Mouse (Mus musculus) layer of hippocampus, postnatal 36 days (tissue): ENCODE results near the gene Erc2. TPM values are rescaled to one million over a fixed set of nuclear protein-coding genes. Genes with fewer than 3 reads are reported as not detected.

ENCODE experiments used
- DNase-seq, 2 experiments: peaks; one replicate each; pipeline ENCODE4 v3.0.0; 2022
- total RNA-seq, 2 experiments: library from RNA; stranded (reverse); gene quantifications; 2 replicates each; pipeline ENCODE4 v1.2.3; 2021

The Erc2 gene
- total RNA-seq, 2 experiments from 2014 or later, result 221 to 266 TPM

- no peak for DNase-seq
These were observed 45.0 kb downstream of the Erc2 start for GRCm38 (mm10) chr14:27667016-27667852.

- DNase-seq, result no peak
These were observed 45.9 kb downstream of the Erc2 start for GRCm38 (mm10) chr14:27668151-27668550.

DNA sequence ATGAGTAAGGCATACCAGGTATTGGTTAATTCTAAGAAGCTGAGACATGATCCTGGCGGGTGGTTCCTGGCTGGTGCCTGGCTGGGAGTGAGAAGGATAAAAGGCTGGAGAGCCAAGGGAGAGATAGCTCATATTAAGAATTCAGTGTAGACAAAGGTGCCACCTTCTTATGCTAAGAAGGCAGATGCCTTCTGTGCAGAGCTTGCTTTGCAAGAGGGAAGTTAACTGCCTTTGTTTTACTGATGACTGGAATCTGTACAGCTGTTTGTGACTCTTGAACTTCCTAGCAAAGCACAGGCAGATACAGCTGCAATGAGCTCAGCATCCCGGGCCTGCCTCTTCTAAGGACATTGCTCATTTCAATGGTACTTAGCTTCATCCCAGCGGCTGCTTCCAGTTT, 47.7 kb downstream of the Erc2 start:
- no peak for DNase-seq

GRCm38 (mm10) chr14:27672761-27673160, 50.5 kb downstream of the Erc2 start:
- peak; percentile 41 to 48 for DNase-seq

GRCm38 (mm10) chr14:27674096-27674495, 51.9 kb downstream of the Erc2 start:
- DNase-seq, result no peak

- no peak for DNase-seq
These were observed 52.3 kb downstream of the Erc2 start for GRCm38 (mm10) chr14:27674561-27674960.

DNA sequence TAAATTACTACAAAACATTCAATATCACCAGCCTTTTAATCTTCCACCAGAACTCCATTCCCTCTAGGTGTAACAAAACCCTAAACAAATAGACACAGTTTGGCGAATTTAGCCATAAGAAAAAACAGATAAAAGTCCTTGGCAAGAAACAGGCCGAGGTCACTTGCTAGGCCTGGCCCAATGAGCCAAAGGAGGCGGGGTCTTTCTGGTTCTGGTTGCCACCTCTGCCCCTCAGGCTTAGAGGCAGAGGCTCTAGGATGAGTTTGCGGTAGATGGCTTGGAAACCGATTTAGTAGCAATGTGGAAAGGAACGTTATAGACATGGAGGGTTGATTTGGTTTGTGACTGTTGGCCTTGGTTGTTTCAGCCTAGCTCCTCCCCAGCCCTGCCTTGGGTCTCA, 52.8 kb downstream of the Erc2 start:
- no peak for DNase-seq

DNA sequence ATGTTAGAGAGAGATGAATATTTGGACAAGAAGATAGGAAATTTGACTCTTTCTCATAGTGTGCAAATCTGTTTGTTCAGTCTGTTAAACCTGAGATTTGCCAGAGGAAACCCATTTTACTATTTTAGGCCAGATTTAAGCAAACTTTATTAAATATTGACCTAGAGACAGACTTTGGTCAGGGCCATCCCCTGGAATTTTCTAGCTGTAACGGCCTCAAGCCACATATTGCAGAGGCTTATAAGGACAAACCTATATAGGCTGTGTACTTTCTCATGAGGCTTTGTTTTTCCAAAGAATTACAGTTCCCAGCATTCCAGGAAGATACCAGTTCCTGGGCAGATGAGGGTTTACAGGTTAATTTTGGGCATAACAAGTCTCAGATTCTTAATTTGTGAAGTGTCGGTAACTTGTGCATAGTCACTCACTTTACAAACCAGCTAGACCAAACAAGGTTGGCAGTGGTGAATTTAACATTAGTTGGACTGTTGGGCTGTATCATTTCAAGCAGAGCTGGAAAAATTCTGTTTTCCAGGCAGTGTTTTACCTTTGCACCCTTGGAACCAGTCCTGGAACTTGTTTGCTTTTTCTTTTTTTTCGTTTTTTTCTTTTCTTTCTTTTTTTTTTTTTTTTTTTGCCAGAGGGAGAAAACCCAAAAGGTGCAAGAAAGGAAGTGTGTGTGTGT, 60.3 kb downstream of the Erc2 start:
- DNase-seq, result no peak

GRCm38 (mm10) chr14:27695781-27696180, 73.6 kb downstream of the Erc2 start:
- DNase-seq, result no peak

DNA sequence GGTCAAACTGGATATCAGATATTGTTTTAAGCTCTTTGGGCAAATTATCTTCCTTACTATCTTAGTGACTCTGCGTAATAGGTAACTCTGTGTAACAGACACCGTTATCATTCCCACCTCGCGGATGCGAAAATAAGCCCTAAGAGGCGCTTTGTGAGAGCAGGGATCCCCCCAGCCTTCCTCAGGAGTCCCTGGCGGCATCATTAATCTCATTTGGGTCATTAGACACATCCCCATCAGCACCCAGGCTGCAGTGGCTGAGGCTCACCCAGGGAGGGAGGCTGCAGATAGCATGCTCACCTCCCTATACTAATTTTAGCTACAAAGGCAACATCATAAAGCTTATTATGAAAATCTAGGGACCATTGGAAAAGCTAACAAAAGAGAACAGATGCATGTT, 95.1 kb downstream of the Erc2 start:
- no peak for DNase-seq

DNA sequence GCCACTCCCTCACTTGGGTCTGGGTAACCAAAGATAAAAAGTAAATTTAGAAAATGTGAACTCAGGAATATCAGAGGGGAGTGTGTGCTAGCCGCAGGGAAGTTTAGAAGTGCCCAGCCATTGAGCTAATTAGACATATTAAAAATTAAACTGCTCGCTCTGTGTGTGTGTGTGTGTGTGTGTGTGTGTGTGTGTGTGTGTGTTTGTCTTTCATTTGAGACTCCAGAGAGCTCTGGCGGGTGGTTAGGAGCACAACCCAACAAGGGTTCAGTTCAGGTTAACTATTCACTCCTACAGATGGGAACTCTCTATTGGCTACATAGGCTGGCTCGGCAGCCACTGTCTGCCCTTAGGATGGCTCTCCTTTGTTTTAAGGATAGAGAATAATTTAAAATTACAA, 97.4 kb downstream of the Erc2 start:
- no peak for DNase-seq

DNA sequence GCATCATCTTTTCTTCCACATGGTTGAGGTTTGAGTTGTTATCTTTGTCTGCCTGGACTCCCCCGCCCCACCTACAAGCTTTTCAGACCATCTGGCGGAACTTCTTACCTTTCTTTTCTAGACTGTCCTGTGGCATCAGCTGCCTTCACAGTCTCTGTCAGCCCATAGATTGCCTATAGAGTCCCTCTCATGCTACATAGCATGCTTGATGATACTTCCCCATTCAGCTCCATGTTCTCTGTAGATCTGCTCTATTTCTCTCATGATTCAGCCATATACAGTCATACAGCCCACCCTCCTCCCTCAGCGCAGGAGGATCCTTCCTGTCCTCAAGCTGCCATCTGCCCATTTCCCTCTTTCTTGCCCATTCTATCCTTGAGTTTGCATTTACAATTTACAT, 98.7 kb downstream of the Erc2 start:
- DNase-seq, result no peak

GRCm38 (mm10) chr14:27721759-27722158, 99.5 kb downstream of the Erc2 start:
- no peak for DNase-seq

DNA sequence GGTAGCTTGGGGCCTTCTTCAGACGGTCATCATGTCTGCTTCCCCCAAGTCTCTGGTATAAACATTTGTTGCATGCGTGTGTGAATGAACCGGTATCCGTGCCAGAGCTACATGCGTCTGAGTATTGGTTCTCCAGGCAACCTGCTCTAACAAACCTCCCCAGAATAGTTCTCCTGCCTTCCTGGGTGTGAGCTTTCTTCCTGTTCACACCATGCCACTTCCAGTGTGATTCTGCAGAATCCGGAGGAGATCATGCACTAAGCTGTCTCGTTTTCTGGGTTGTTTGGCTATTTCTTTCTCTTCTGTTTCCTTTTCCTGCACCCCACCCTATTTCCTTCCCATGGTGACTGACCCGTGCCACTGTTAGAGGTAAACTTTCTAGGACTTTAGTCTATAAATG, 105.3 kb downstream of the Erc2 start:
- DNase-seq, result no peak

- no peak for DNase-seq
These were observed 108.9 kb downstream of the Erc2 start for GRCm38 (mm10) chr14:27731086-27731485.

DNA sequence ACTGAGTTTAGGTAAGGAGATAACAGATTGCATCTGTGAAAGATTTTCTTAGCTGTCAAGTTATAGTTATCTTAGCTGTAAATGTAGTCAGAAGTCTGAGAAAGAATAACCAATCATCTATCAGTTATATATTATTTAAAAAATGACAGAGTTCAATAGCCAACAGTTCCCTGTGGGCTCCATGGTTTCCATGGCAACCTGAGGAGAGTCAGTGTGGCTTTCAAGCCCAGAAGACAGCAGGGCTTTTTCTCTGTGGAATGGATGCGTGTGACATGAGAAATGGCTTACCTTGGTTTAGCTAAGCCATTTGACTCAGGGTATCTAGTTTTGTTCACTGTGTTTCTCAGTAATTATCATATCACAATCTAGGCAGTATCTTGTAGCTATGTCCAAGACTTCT, 117.2 kb downstream of the Erc2 start:
- DNase-seq, result no peak

GRCm38 (mm10) chr14:27741248-27741916, 119.2 kb downstream of the Erc2 start:
- peak; percentile 67 to 68 for DNase-seq

- no peak for DNase-seq
These were observed 132.1 kb downstream of the Erc2 start for GRCm38 (mm10) chr14:27754340-27754739.

DNA sequence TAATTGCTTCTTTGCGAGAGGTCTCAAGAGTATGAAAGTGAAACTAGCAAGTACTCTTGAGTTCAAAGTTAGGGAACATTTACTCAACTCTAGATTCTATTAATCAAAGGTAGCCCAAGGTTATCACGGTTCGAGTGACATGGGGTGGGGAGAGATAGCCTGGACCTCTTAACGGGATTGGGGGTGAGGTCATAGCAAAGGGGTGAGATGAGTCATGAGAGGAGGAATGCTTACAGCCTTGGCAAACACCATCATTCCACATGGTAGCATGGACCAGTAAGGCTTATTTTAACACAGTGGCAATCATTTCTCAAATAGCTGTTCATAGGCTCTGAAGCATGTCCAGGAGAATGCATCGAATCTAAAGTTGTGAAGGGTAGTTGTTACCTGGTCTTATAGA, 134.7 kb downstream of the Erc2 start:
- DNase-seq, result no peak

GRCm38 (mm10) chr14:27758230-27758629, 136.0 kb downstream of the Erc2 start:
- no peak for DNase-seq

DNA sequence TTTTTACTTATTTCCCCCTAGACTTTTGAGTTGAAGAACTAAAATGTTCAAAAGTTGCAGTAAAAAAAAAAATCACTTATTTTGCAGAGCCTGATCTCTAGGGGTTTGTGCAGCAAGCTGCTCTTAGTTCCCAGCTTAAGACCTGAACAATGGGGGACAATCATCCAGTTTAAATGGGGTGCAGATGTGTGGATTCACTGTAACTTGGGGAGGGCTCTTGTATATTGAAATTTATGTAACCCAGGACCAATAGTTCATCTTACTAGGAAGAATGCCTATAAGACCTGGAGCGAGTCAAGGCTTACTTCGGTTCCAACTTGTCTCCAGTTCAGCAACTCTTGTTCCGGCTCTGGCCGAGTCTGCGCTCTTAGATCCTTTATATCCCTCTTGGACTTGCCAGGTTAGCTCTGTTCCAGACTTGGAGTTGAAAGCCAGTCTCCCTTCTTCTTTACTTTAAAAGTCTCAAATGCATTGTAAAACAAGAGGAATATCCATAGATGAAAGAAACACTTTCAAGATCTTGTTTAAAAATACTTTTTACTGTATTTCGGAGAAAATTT, 136.9 kb downstream of the Erc2 start:
- DNase-seq, result no peak

DNA sequence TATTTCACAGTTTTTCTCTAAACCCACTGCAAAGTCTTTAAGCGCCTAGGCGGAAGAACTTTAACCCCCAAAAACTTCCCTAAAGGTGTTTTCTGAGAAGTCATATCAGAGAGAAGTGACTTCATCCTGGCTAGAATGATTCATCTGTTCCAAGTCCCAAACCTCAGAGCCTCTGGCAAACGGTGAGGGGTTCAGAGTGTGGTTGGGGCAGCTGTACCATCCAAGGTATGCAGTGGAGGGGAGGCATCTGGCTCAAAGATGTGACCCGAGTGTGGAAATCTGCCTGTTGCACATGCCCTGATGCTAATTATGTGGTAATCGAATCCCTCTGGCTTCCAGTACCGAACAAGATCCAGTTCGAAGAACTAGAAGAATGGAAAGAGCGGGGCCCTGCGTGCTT, 137.8 kb downstream of the Erc2 start:
- no peak for DNase-seq

GRCm38 (mm10) chr14:27775367-27775766, 153.1 kb downstream of the Erc2 start:
- no peak for DNase-seq
